Mouse (Mus musculus) bone marrow, adult 2 months (tissue): ENCODE measurements around the gene Slc5a9.

Experiments used
- CTCF ChIP-seq: fragments of 200-500 bp; IDR thresholded peaks from 2 replicates; pipeline ENCODE4 v1.5.1; 2011; ENCODE audit warnings: low read length, control low read depth; ENCODE audit not compliant: control insufficient read depth, insufficient read depth
- POLR2A ChIP-seq: fragments of 200-500 bp; IDR thresholded peaks from 2 replicates; pipeline ENCODE4 v1.6.1; 2011; ENCODE audit warnings: low read depth, mild to moderate bottlenecking, control low read depth, low read length, borderline replicate concordance; ENCODE audit not compliant: control insufficient read depth

GRCm38 (mm10) chr4:111907926-111908325 is 5.2 kb upstream of the Slc5a9 start:
- TF ChIP-seq CTCF (no peak), POLR2A (no peak)
